Comparison of ENCODE assay signal across 8 mouse cellular contexts in genomic region chr2:156202848-156203437, GRCm38 (mm10). TPM values are rescaled to one million over a fixed set of nuclear protein-coding genes. Genes with fewer than 3 reads are reported as not detected.
A peak's percentile ranks its signal among the peaks of the same experiment; 100 is the strongest.
DNase-seq lines count a peak whose midpoint lies in the region; ATAC-seq and TF ChIP-seq lines count a peak whose summit lies in the region.
"Had no signal": no experiment of that assay in that cellular context is flagged by ENCODE, and none has a peak within 500 bp of the region (broad histone marks: within the 10 kb centered on the region; RNA-seq: fewer than 3 reads in every experiment).

No protein-coding gene starts in this region.

- H3K4me1 ChIP-seq in E14TG2a.4 (replicated peaks; ENCODE audit: low read depth, low read length) = peaks cover 70% of the 10 kb centered on the region
- peaks cover 24% of the 10 kb centered on the region for H3K4me1 ChIP-seq in embryonic fibroblast, embryonic 13.5 days (ENCODE audit: control insufficient read depth, insufficient read depth, low read length)
- H3K4me1 ChIP-seq in midbrain, embryonic 16.5 days (ENCODE audit: control insufficient read depth, insufficient read depth, low read length) = peaks cover 32% of the 10 kb centered on the region

- ATAC-seq in midbrain, embryonic 16.5 days = peak; percentile 78

- TF ChIP-seq POLR2A in embryonic fibroblast, embryonic 13.5 days (IDR thresholded peaks at IDR 0.05; ENCODE audit: low read depth, low read length) = no peak

- H3K27ac ChIP-seq in embryonic fibroblast, embryonic 13.5 days (ENCODE audit: insufficient read depth, low read length) = peak overlapping the region; percentile 54
- peak overlapping the region; percentile 36; the same call in 1 of the 2 replicates for H3K27ac ChIP-seq in left cerebral cortex, adult 2 months
- peak overlapping the region; percentile 69 for H3K27ac ChIP-seq in midbrain, embryonic 16.5 days (ENCODE audit: low read length)

- no peaks in the 10 kb centered on the region for H3K9me3 ChIP-seq in E14TG2a.4 (ENCODE audit: low read length)
- no peaks in the 10 kb centered on the region for H3K9me3 ChIP-seq in midbrain, embryonic 16.5 days (replicated peaks; ENCODE audit: control insufficient read depth, low read length, poor library complexity, severe bottlenecking)

- TF ChIP-seq CTCF in E14TG2a.4 (conservative IDR thresholded peaks at IDR 0.05; ENCODE audit: low read length) = no peak
- TF ChIP-seq CTCF in embryonic fibroblast, embryonic 13.5 days (IDR thresholded peaks at IDR 0.05; ENCODE audit: borderline replicate concordance, insufficient read depth, low read length) = no peak
- no peak for TF ChIP-seq CTCF in left cerebral cortex, adult 2 months (IDR thresholded peaks at IDR 0.05)

- H3K4me2 ChIP-seq in midbrain, embryonic 16.5 days (ENCODE audit: low read length) = no peak overlapping the region

- intact Hi-C loops in heart, postnatal 36 days (cut with DNase I) = loop anchor here (5.0 kb wide), 1 partner anchor 54 kb away; no protein-coding TSS in a partner anchor
- intact Hi-C loops in left cerebral cortex, adult 2 months (cut with DNase I) = no loop called here

- 53% methylated on average over 3 of the region's 3 CpGs for WGBS in midbrain, embryonic 16.5 days

- no peak overlapping the region for H3K9ac ChIP-seq in midbrain, embryonic 16.5 days (ENCODE audit: low read depth, low read length)

- H3K27me3 ChIP-seq in E14TG2a.4 (ENCODE audit: insufficient read depth, low read length) = no peaks in the 10 kb centered on the region
- no peaks in the 10 kb centered on the region for H3K27me3 ChIP-seq in midbrain, embryonic 16.5 days (ENCODE audit: control insufficient read depth, insufficient read depth, low read depth, low read length)

- peak overlapping the region; percentile 32 for H3K4me3 ChIP-seq in E14TG2a.4 (replicated peaks; ENCODE audit: low read length)
- H3K4me3 ChIP-seq in embryonic fibroblast, embryonic 13.5 days (ENCODE audit: insufficient read depth, low read length) = no peak overlapping the region
- no peak overlapping the region for H3K4me3 ChIP-seq in left cerebral cortex, adult 2 months
- H3K4me3 ChIP-seq in midbrain, embryonic 16.5 days (ENCODE audit: low read depth, low read length) = no peak overlapping the region
- H3K4me3 ChIP-seq: erythroblast, embryonic 14.5 days had no signal

- peak; percentile 48 to 50 for DNase-seq in adrenal gland, adult 18-20 months (ENCODE audit: low spot score in 2 of 2)
- DNase-seq in heart, postnatal 36 days = peak; percentile 43 to 54
- peak; percentile 24 to 41 for DNase-seq in left cerebral cortex, adult 2 months (ENCODE audit: extremely low spot score in 1 of 2, low spot score in 2 of 2)
- no peak for DNase-seq in embryo, embryonic 11 days

- peaks cover 60% of the 10 kb centered on the region for H3K36me3 ChIP-seq in E14TG2a.4 (ENCODE audit: insufficient read depth, low read length)
- H3K36me3 ChIP-seq in midbrain, embryonic 16.5 days (ENCODE audit: control insufficient read depth, insufficient read depth, low read length) = peaks cover 6% of the 10 kb centered on the region; the same call in 1 of the 2 replicates

RNA-seq across cellular contexts. Expression of gene Phf20, which starts 6.7 kb away (rescaled TPM):
- total RNA-seq in adrenal gland, adult 18-20 months (2021) = 10 to 100 TPM; 32.3 to 42.2 TPM
- 32.3 and 39.4 TPM in 2 replicates for polyA plus RNA-seq in embryonic fibroblast, embryonic 13.5 days (2011; ENCODE audit: insufficient read length, low read depth, missing spikeins)
- 10 to 100 TPM; 19.3 to 23.8 TPM for total RNA-seq in heart, postnatal 36 days (2021)
- total RNA-seq in left cerebral cortex, adult 2 months (2021) = 10 to 100 TPM; 82.7 to 85.6 TPM
- 132 and 136 TPM in 2 replicates for polyA plus RNA-seq in midbrain, embryonic 16.5 days (2015; fragmentation: Nextera tagmentation; extraction: Ambion mirVana)

RNA-seq across cellular contexts. Expression of gene Rbm39, which starts 22.9 kb away (rescaled TPM):
- total RNA-seq in adrenal gland, adult 18-20 months (2021) = 100 to 1,000 TPM; 283 to 382 TPM
- polyA plus RNA-seq in embryonic fibroblast, embryonic 13.5 days (2011; ENCODE audit: insufficient read length, low read depth, missing spikeins) = 391 and 520 TPM in 2 replicates
- 100 to 1,000 TPM; 143 to 146 TPM for total RNA-seq in heart, postnatal 36 days (2021)
- total RNA-seq in left cerebral cortex, adult 2 months (2021) = 100 to 1,000 TPM; 286 to 301 TPM
- 406 and 441 TPM in 2 replicates for polyA plus RNA-seq in midbrain, embryonic 16.5 days (2015; fragmentation: Nextera tagmentation; extraction: Ambion mirVana)

RNA-seq across cellular contexts. Expression of gene Nfs1, which starts 59.0 kb away (rescaled TPM):
- total RNA-seq in adrenal gland, adult 18-20 months (2021) = 10 to 100 TPM; 80.4 to 90.4 TPM
- 30.2 and 37.7 TPM in 2 replicates for polyA plus RNA-seq in embryonic fibroblast, embryonic 13.5 days (2011; ENCODE audit: insufficient read length, low read depth, missing spikeins)
- total RNA-seq in heart, postnatal 36 days (2021) = 10 to 100 TPM; 86.3 to 93.6 TPM
- 10 to 100 TPM; 36.3 to 42.0 TPM for total RNA-seq in left cerebral cortex, adult 2 months (2021)
- polyA plus RNA-seq in midbrain, embryonic 16.5 days (2015; fragmentation: Nextera tagmentation; extraction: Ambion mirVana) = 35.3 and 37.6 TPM in 2 replicates

RNA-seq across cellular contexts. Expression of gene Romo1, which starts 59.1 kb away (rescaled TPM):
- 100 to 1,000 TPM; 346 to 350 TPM for total RNA-seq in adrenal gland, adult 18-20 months (2021)
- 185 TPM in 2 replicates for polyA plus RNA-seq in embryonic fibroblast, embryonic 13.5 days (2011; ENCODE audit: insufficient read length, low read depth, missing spikeins)
- 100 to 1,000 TPM; 345 to 377 TPM for total RNA-seq in heart, postnatal 36 days (2021)
- total RNA-seq in left cerebral cortex, adult 2 months (2021) = 100 to 1,000 TPM; 142 to 153 TPM
- polyA plus RNA-seq in midbrain, embryonic 16.5 days (2015; fragmentation: Nextera tagmentation; extraction: Ambion mirVana) = 381 and 383 TPM in 2 replicates
